In the genomic region with DNA sequence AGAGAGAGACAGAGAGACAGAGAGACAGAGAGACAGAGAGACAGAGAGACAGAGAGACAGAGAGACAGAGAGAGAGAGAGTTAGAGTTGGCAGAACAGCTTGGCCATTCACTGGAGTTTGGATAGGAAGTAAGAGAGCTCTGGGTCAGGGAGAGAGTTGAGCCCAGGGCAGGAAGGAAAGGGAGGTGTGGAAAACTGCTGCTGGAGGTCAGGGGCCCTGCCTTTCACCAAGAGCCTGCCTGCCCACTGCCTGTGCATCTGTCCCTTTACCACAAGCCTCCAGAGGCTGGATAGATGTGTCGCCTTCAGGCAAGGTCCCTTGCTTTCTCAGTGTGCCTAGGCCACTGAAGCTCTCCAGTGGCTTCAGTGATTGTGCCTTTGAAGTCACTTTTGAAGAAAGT, we compare ENCODE assay signal across 26 mouse cellular contexts. TPM values are rescaled to one million over a fixed set of nuclear protein-coding genes. Genes with fewer than 3 reads are reported as not detected.
A peak's percentile ranks its signal among the peaks of the same experiment; 100 is the strongest.
DNase-seq lines count a peak whose midpoint lies in the region; ATAC-seq lines count a peak whose summit lies in the region.
"Had no signal": no experiment of that assay in that cellular context is flagged by ENCODE, and none has a peak within 500 bp of the region (broad histone marks: within the 10 kb centered on the region; RNA-seq: fewer than 3 reads in every experiment).

No protein-coding gene starts in this region.

- H3K4me2 ChIP-seq in kidney, embryonic 15.5 days = no peak overlapping the region
- no peak overlapping the region for H3K4me2 ChIP-seq in forebrain, embryonic 16.5 days (ENCODE audit: low read length)
- H3K4me2 ChIP-seq: forebrain, embryonic 13.5 days; hindbrain, embryonic 13.5 days; limb, embryonic 15.5 days; liver, embryonic 13.5 days; midbrain, embryonic 11.5 days had no signal

- H3K4me1 ChIP-seq in kidney, embryonic 15.5 days = peaks cover 76% of the 10 kb centered on the region
- peaks cover 55% of the 10 kb centered on the region for H3K4me1 ChIP-seq in limb, embryonic 10.5 days
- no peaks in the 10 kb centered on the region for H3K4me1 ChIP-seq in forebrain, embryonic 16.5 days (replicated peaks; ENCODE audit: control insufficient read depth, insufficient read depth, low read length)
- H3K4me1 ChIP-seq: forebrain, embryonic 13.5 days had no signal

- no peak overlapping the region for H3K9ac ChIP-seq in kidney, embryonic 15.5 days
- no peak overlapping the region for H3K9ac ChIP-seq in forebrain, embryonic 16.5 days (replicated peaks; ENCODE audit: low read depth, low read length)
- H3K9ac ChIP-seq: forebrain, embryonic 13.5 days; hindbrain, embryonic 13.5 days; limb, embryonic 15.5 days; liver, embryonic 13.5 days had no signal

- no peak overlapping the region for H3K4me3 ChIP-seq in kidney, embryonic 15.5 days (replicated peaks)
- H3K4me3 ChIP-seq in limb, embryonic 10.5 days = no peak overlapping the region
- H3K4me3 ChIP-seq in forebrain, embryonic 16.5 days (replicated peaks; ENCODE audit: low read length) = no peak overlapping the region
- H3K4me3 ChIP-seq: forebrain, embryonic 13.5 days; hindbrain, embryonic 13.5 days; limb, embryonic 15.5 days; liver, embryonic 13.5 days had no signal

- no peaks in the 10 kb centered on the region for H3K36me3 ChIP-seq in kidney, embryonic 15.5 days
- H3K36me3 ChIP-seq in limb, embryonic 10.5 days = no peaks in the 10 kb centered on the region
- H3K36me3 ChIP-seq in forebrain, embryonic 16.5 days (ENCODE audit: control insufficient read depth, insufficient read depth) = no peaks in the 10 kb centered on the region
- H3K36me3 ChIP-seq: G1E; hindbrain, embryonic 13.5 days; liver, embryonic 13.5 days had no signal

- WGBS in kidney, embryonic 15.5 days = 50% methylated on average over 1 of the region's 1 CpGs
- 65% methylated on average over 1 of the region's 1 CpGs for WGBS in limb, embryonic 10.5 days
- 76% methylated on average over 1 of the region's 1 CpGs for WGBS in forebrain, embryonic 16.5 days

- no peaks in the 10 kb centered on the region for H3K27me3 ChIP-seq in kidney, embryonic 15.5 days
- H3K27me3 ChIP-seq in limb, embryonic 10.5 days (ENCODE audit: low read depth, poor library complexity, severe bottlenecking) = no peaks in the 10 kb centered on the region
- 0 out of 2 replicates have a peak, but pooled peaks cover 4% of the 10 kb centered on the region for H3K27me3 ChIP-seq in forebrain, embryonic 16.5 days (replicated peaks; ENCODE audit: control insufficient read depth, insufficient read depth, low read length)
- H3K27me3 ChIP-seq: hindbrain, embryonic 13.5 days; limb, embryonic 15.5 days; liver, embryonic 13.5 days had no signal

- peak overlapping the region; percentile 13; the same call in 1 of the 2 replicates for H3K27ac ChIP-seq in kidney, embryonic 15.5 days
- 0 out of 2 replicates have a peak overlapping the region, but pooled peaks have one; percentile 2 for H3K27ac ChIP-seq in limb, embryonic 10.5 days
- H3K27ac ChIP-seq in forebrain, embryonic 16.5 days (ENCODE audit: low read length) = no peak overlapping the region
- H3K27ac ChIP-seq: forebrain, embryonic 13.5 days; hindbrain, embryonic 13.5 days; liver, embryonic 13.5 days had no signal

- H3K9me3 ChIP-seq in kidney, embryonic 15.5 days (replicated peaks) = no peaks in the 10 kb centered on the region
- H3K9me3 ChIP-seq in limb, embryonic 10.5 days (replicated peaks) = no peaks in the 10 kb centered on the region
- H3K9me3 ChIP-seq in forebrain, embryonic 16.5 days (ENCODE audit: control insufficient read depth, low read length) = no peaks in the 10 kb centered on the region
- H3K9me3 ChIP-seq: forebrain, embryonic 13.5 days; hindbrain, embryonic 13.5 days; limb, embryonic 15.5 days; liver, embryonic 13.5 days had no signal

- DNase-seq in heart, adult 11 months = peak; percentile 95
- no peak for DNase-seq in heart, adult 8-10 months (ENCODE audit: low spot score)
- DNase-seq in kidney, adult 11 months = no peak
- DNase-seq in lung, postnatal 10 days = peak; percentile 19
- DNase-seq in lung, postnatal 4 days = no peak
- DNase-seq in limb, embryonic 10.5 days (ENCODE audit: low spot score) = no peak
- DNase-seq: adrenal gland, postnatal 14 days; cerebellum, adult 11 months; cerebellum, adult 9-10 months; cerebellum, postnatal 36 days; left cerebral cortex, postnatal 4 days; liver, embryonic 13.5 days; lung, adult 18-20 months; lung, postnatal 14 days; right cerebral cortex, postnatal 25 days; spleen, adult 18-20 months; thymus, postnatal 25 days had no signal

- no peak for ATAC-seq in kidney, embryonic 15.5 days (replicated peaks; ENCODE audit: low FRiP score)
- ATAC-seq in forebrain, embryonic 16.5 days = no peak
- ATAC-seq: forebrain, embryonic 13.5 days; intestine, embryonic 16.5 days; midbrain, embryonic 16.5 days had no signal

RNA-seq across cellular contexts. Expression of a gene that starts 46.7 kb away (rescaled TPM):
- 10 to 100 TPM; 31.2 to 35.9 (median 33.9) TPM for total RNA-seq in heart, adult 8-10 months (2022)
- polyA plus RNA-seq in kidney, embryonic 15.5 days (2015; fragmentation: Nextera tagmentation; extraction: Ambion mirVana) = 17.1 and 17.3 TPM in 2 replicates
- polyA plus RNA-seq in limb, embryonic 10.5 days (2016; fragmentation: Nextera tagmentation; extraction: Ambion mirVana) = 5.4 and 6.3 TPM in 2 replicates
- polyA plus RNA-seq in forebrain, embryonic 16.5 days (2015; fragmentation: Nextera tagmentation; extraction: Ambion mirVana) = 0.85 and 1.1 TPM in 2 replicates
- polyA plus RNA-seq: G1E had no signal

Comparison
In these comparisons a context has a peak if more than half of its experiments do, and no peak if none do; other contexts are left out.
1. DNase-seq: peak in heart, adult 11 months (single experiment) and lung, postnatal 10 days (single experiment); none in heart, adult 8-10 months (single experiment), kidney, adult 11 months (single experiment), lung, postnatal 4 days (0 of 2) and limb, embryonic 10.5 days (single experiment).